Mouse (Mus musculus) T-helper 1 cell (primary cell): ENCODE data around the gene Klhdc3.

ENCODE experiments used
- in situ Hi-C: fragments of 300-600 bp; cut with MboI, MseI; formaldehyde crosslinking; loops from one replicate; pipeline ENCODE4 v1.15.1; 2025; ENCODE audit warnings: high pct_unique_total_duplicates

The Klhdc3 gene

DNA sequence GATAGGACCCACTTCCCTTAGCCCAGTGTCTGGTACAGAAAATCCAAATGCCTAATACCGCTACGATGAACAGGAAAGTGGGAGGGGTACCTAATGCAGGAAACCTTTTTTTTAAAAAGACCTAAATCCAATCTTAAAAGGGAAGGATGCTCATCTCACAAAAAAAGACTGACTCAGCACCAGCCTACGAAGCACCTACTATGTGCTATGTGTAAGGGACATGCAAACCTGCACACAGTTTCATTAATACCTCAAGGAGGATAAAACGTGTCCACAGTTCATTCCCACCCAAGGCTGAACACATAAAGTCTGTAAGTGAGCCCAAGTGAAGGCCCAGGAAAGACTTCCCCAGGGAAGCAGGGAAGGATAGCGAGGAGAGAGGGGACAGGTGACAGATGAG lies 21.8 kb upstream of the Klhdc3 start:
- in situ Hi-C loops: no loop called here

DNA sequence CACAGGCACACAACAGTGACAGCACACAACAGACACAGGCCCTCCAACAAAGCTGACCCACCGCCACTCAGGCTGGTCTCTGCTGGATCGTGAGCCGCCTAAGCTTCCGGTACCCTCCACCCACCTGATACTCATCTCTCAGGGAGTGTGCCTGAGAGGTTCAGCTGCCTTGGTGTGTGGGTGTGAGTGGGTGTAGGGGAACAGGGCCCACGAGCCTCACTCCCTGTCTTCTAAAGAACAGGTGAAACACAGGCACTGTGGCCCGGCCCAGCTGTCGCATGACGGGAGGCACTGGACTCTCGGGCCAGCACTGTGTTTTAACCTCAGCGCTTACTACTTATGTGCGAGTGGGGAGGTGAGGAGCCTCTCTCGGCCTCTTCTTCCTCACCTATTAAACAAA lies 21.4 kb upstream of the Klhdc3 start:
- in situ Hi-C loops: no loop called here

DNA sequence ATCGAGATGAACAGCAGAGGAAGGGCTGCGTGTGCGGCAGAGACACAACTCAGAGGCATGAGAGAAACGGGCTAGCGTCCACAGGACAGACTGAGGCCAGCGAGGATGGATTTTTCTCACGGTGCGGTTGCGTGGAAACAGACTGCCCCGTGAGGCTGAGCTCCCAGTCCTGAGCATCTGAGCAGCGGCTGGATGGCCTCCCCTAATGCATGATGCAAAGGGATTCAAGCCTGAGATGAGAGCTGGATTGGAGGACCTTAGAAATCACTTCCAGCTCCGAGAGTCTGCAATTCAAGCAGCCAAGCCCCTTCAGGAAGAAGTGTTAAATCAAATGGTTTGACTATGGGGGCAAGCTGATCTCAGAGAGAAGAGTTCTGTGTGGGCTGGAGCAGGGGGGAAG lies 20.8 kb upstream of the Klhdc3 start:
- in situ Hi-C loops: no loop called here

DNA sequence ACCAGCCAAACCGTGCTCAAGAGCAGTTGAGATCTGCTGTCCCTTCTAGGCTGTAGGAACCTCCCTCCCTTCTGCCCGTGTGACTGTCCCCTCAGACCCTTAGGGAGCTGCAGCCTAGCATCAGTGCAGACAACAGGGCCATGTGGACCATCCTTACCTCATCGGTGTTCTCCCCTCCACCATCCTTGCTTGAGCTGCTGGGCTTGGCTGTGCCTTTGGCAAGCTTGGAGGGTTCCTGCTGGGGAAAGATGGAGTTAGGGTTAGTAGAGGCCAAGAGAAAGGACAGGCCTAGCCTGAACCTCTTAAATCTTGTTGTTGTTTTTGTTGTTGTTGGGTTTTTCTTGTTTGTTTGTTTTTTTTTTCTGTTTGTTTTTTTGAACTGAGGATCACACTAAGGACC lies 19.2 kb upstream of the Klhdc3 start:
- in situ Hi-C loops: no loop called here

DNA sequence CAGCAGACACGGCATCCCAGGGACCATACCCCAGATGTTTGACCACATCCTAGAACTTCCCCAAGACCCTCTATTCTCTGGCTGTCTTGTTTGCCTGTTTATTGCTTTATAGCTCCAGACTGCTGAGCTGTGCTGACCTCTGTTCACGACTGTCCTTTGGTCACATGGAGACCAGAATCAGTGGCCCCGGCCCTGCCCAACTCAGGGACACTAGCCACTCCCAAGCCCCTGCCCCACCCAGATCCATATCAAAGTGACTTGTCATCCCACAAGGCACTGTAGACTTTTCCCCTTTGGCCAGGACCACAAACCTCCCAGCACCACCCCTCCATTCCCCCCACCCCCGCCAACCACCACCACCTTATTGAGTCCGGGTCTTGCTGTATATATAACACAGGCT lies 18.5 kb upstream of the Klhdc3 start:
- in situ Hi-C loops: no loop called here

DNA sequence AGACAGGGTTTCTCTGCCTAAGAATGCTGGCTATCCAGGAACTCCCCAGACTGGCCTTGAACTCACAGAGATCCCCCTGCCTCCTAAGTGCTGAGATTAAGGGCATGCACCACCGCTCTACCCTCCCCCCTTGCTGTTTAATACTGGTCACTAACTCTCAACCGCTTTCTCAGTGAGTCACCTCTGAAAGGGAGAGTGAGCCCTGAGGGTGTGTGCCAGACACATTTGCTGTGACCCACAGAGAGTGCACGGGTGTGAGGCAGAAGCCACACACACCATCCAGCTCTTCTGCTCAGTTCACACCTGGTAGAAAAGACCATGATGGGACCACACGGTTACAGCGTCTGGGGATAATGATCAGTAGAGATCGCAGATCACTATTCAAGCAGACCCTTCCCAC lies 17.8 kb upstream of the Klhdc3 start:
- in situ Hi-C loops: no loop called here

DNA sequence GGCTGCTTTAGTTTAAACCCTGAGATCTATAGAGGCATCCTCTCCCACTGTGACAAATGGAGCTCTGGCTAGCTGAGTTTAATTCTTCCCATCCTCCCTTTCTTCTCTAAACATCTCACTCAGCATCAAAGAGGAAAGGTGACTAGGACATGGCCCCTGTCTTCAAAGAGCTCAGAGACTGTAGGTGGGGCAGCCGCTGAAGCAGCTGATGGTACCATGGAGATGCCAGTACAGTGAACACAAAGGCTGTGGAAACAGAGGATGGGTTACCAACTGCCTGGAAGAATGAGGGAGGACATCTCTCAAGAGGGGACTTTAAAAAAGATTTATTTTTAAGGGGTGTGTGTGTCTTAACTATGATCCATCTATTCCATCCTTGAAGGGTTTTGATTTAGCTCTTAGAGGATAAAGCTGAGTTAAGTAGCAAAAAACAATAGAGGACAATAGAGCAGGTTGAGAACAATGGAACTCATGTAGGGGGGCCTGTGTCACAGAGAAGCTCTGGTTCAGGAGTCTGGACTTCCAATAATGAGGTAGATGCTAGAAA lies 13.9 kb upstream of the Klhdc3 start:
- in situ Hi-C loops: no loop called here

DNA sequence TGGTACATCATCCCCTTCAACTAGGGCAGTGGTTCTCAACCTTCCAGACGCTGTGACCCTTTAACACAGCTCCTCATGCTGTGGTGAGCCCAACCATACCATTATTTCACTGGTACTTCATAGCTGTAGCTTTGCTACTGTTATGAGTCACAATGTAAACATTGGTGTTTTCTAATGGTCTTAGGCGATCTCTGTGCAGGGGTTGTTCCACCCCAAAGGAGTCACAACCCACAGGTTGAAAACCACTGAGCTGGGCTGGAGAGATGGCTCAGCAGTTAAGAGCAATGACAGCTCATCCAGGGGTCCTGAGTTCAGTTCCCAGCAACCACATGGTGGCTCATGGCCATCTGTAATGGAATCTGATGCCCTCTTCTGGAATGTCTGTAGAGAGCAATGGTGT lies 10.7 kb upstream of the Klhdc3 start:
- in situ Hi-C loops: no loop called here

DNA sequence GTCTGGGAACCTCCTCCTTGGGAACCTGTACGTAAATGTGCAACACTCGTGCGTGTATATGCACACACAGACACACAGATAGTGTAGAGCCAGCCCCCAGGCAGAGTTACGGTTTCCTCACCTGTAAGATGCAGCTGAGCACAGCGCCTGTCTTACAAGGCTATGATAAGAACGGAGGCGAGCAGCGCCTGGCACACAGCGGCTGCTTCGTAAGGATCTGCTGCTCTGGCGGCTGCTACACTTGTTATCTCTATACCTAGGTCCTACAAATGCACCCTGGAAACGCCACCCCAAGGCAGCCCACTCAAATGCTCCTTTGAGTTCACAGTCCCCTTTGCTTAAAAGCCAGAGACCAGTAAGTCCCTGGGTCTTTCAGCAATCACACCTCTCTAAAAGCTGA lies 10.0 kb upstream of the Klhdc3 start:
- in situ Hi-C loops: no loop called here

DNA sequence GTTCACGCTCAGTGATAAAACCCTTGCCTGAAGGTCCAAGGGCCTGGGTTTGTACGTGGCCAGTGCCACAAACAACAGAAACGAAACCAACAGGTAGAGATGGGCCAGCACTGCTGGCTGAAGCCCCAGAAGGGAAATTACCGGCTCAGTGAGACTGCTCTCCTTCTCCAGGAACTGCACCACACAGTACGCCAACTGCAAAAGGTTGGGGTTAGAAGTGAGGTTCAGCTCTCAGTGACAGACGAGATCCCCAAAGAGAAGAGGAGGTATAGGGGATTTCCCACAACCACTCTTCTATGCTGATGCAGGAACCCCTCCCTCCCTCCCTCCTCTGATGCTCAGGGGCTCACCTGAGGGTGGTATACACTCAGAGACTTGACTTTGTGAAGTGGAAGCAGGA lies 5.2 kb upstream of the Klhdc3 start:
- in situ Hi-C loops: no loop called here

DNA sequence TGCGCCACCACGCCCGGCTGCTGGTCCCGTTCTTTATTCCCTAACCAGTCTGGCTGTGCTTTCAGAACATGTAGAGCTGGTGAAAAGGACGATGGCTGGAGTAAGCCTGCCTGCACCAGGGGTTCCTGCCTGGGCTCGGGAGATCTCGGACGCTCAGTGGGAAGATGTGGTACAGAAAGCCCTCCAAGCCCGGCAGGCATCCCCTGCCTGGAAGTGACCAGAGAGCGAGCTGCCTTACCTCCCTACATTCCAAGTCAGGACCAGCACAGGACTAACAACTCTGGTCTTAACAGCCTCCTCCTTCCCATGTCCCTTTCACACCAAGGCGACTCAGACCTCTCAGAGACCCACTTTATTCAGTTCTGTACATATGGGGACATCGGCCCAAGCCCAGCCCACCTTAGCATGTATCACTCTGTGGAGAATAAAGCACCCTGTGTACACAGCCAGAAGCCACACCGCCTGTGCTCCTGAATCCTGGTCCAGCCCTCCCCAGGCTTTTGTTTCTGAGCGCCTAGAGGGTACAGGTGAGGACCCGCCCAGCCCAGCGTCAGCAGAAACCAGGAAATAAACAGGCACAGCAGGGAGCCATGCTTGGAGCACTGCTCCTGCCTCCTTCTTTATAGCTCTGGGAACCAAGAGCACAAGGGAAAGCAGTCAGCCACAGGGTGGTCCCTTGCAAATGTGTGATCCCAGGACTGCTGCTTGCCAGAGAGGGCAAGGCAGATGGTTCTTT lies 2.1 kb upstream of the Klhdc3 start:
- in situ Hi-C loops: no loop called here

DNA sequence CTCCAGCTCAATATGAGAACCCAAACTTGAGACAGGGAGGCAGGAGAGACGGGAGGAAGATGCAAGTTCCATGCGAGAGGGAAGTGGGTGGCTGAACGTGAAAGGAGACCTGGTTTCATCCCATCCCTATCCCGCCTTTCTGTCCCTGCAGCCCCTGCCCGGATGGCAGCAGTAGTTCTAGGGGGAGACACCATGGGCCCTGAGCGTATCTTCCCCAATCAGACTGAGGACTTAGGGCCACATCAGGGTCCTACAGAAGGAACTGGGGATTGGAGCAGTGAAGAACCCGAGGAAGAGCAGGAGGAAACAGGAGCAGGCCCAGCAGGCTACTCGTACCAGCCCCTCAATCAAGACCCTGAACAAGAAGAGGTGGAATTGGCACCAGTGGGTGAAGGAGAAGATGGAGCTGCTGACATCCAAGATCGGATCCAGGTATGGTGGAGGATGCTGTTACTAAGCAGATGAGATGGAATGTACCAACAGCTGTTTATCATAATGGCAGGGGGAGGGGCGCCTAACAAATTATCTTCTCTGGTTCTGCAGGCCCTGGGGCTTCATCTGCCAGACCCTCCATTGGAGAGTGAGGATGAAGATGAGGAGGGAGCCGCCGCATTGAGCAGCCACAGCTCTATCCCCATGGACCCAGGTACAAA lies 878 bp upstream of the Klhdc3 start:
- in situ Hi-C loops: no loop called here

DNA sequence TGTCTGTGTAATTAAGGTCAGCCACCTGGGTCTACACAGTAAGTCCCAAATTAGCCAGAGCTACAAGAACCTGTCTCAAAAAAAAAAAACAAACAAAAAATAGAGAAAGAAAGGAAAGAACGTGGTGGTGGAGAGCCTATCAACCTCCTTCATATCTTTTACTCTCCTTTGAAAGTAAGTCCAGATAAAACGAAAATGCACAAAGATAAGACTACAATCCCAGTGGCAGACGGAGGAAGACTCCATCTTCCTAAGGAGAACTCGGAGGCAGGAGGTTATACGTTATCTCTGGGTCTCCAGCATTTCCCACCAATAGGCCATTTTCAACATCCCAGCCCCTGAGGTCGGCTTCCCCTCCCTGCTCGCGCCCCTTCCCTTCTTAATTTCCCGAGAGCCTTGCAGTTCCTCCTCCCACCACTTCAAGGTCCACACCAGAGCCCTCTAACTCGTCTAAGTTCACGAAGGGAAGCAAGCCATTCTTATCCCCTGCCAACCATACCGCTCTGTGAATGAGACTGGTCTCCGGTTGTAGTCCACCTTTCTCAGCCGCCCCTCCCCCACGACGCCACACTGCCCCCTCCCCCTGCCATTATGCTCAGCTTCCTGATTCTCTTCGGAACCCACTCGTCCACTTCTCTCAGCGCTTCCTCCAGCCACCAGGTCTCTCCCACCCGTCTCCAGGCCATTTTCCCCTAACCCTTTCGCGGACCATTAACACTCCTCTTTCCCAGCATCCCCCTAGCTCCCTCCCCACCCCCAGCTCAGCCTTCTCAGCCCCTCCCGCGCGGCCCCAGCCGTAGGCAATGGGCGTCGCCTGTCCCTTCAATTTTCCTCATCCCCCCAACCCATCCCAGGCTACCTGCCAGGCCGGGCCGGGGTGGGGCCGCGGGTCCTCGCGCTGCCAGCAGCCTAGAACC lies 613 bp downstream of the Klhdc3 start:
- in situ Hi-C loops: no loop called here

DNA sequence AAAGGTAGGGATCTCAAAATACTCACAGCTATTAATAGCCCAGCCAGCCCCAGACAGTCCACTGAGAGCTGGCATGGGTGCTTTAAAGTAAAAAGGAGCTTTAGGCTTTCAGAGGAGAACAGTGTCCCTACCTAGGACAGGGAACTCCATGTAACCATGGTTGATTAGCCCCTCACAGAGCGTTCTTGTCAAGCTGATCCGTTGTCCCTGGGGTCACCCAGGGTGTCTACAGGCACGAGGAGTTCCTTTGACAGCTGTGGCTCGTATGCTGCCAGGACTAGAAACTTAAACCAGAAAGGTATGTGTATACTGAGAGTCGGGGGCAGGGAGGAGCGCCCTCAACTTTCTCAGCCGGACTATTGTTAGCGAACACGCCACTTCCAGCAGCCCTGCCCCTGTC lies 1.8 kb downstream of the Klhdc3 start:
- in situ Hi-C loops: no loop called here

DNA sequence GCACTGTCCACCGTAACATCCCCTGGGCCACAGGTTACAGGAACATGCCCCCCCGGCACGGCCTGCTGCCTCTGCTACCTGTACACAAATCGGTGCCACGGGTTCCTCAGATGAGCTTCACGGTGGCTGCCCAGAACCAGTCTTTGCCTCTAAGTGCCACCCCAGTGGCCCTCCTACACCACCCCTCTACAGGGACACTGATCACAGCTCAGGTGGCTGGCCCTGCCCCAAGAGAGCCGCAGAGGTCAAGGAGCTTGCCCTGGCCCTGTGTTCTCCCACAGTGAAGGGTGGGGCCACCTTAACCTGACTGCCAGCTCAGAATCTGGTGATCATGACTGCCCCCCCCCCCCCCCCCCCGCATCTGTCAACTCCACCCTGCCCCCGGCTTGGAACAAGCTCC lies 2.3 kb downstream of the Klhdc3 start, which contains the start of gene Mea1:
Gene Mea1 (plus strand): TSS at position 378 of the 400 bp plus-strand sequence.
- in situ Hi-C loops: no loop called here

DNA sequence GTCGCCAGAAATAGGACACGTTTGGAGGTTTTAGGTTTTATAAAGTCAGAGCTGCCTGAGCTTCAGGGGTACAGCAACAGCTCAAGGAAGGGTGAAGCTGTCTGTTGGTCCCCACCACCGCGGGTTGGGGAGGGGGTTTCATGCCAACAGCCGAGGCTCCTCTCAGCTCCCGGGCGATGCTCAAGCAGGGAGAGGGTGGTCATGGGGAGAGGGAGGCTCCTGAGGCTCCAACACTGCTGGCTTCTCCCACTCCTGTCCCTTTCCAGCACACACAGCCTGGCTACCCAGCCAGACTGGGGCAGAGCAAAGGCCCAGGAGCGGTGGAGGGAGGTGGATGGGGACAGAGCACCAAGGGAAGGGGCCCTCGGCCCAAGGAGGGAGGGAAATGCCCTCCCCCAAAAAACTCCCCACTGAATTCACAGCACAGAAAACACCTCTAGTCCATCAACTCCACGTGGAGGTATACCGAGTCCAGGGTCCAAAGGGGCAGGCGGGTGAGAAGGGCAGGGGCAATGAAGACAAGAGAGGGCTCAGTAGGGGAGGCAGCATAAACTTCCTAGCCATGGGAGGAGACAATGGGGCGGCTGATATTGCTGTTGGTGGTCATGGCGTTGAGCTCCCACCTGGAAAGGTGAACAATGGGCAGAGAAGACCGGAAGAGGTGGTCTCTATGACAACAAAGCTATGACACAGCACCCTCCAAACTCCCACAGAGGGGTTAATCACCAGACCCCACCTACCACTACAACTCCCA lies 6.0 kb downstream of the Klhdc3 start:
- in situ Hi-C loops: no loop called here

DNA sequence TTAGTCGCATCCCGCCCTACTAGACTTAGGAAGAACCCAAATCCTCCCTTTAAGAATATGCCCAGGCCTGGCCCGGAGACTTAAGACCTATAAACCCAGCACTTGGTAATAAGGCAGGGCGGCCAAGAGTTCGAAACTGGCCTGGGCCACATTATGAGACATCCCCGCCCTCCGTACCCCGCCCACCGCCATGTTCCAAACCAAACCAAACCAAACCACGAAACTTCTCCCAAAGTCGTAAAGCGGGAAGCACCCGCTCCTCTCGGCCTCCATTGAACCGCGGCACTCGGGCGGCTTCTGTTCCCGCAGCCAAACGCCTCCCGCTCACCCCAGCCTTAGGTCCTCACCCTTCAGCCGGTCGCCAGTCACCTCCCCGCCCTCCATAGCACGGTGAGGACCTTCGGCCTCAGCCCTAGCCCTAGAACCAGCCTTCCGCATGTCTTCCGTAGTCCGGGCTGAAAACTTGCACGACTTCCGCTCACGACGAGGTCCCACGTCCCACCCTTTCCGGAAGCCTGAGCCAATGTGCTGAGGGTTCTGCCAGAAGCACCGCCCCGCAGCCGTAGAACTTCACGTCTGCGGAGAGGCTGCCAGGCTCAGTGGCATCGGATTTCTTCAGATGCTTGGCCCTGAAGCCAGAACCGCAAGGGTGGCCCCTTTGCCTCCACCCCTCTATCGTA lies 6.7 kb downstream of the Klhdc3 start, which contains the start of gene Rrp36:
Gene Rrp36 (minus strand): TSS at position 503 of the 680 bp plus-strand sequence.
- in situ Hi-C loops: no loop called here

DNA sequence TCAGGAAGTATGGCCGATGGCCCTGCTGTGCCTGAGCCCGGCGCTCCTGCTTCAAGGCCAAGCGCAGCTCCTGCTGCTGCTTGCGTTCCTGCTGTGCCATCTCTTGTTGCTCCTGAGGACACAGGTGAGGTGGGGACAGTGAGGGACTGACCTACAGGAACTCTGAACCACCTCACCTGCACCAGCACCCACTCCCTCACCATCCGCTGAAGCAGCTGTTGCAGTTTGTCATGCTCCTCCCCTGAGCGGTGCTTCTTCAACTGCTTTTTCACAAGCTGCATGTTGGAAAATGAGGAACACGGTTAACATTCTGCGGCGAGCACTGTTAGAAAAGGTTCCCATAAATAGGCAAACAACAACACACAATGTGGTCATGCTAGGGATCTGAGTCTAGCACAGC lies 10.8 kb downstream of the Klhdc3 start:
- in situ Hi-C loops: no loop called here

DNA sequence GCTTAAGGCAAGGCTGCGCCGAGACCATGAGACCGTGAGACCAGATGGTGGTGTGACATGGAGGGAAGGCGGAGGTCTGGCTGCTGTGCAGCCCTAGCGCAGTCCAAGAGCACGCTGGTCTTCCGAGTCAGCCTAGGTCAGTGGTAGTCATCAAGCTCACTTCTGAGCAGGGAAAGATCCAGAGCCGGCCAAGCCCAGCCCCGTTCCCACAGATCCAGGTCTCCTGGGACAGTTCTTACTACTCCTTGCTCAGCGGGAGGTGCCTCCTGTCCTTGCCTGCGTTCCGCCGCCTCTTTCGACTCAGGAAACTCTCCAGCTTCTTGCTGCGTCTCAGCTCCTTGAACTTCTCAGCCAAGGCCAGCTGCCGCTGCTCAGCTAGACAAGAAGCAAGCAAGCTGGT lies 13.0 kb downstream of the Klhdc3 start:
- in situ Hi-C loops: no loop called here

DNA sequence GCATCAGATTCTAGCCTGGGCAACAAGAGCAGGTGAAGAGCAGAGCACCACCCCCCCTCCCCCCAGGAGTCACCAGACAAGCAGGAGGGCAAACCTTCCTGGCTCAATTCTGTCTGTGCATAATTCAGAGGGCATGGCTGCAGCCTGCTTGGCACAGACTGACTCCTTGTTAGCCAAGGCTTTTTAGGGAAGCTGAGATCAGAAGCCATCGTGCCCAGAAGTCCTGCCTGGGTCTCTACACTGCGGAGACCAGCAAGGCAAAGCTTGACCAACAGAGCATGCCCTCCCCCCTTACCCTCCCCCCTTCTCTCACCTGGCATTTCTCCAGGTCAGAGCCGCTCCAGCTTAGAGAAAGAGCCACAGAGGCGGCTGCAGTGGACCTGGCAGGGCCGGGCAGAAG lies 18.0 kb downstream of the Klhdc3 start:
- in situ Hi-C loops: no loop called here

DNA sequence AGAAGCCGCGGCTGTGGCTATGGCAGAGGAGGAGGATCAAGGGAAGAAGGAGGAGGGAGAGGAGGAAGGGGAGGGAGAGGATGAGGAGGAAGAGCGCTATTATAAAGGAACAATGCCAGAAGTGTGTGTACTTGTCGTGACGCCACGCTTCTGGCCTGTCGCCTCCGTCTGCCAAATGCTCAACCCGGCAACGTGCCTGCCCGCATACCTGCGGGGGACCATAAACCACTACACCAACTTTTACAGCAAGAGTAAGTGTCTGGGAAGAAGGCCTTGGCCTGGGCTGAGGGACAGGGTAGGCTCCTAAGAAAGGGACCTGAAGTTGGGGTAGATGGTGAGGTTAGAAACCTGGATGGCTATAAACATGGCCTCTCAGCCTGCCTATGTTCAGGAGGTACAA lies 18.7 kb downstream of the Klhdc3 start:
- in situ Hi-C loops: no loop called here
